In genomic region chr12:77052853-77053252, GRCm38 (mm10) we compare ENCODE assay signal across 8 mouse cellular contexts.
DNase-seq lines count a peak whose midpoint lies in the region; ATAC-seq and TF ChIP-seq lines count a peak whose summit lies in the region.

No protein-coding gene starts in this region.

- peak; percentile 75 for ATAC-seq in kidney, embryonic 16.5 days (ENCODE audit: low FRiP score, low TSS enrichment)
- ATAC-seq in liver, embryonic 13.5 days (ENCODE audit: low read depth): peak; percentile 65; the same call in 1 of the 2 replicates
- ATAC-seq in erythroid progenitor cell, adult 5-6 weeks (replicated peaks; ENCODE audit: low FRiP score, poor library complexity, severe bottlenecking): no peak

- peaks cover 29% of the 10 kb centered on the region for H3K4me1 ChIP-seq in E14TG2a.4 (replicated peaks; ENCODE audit: low read depth, low read length)
- peaks cover 10% of the 10 kb centered on the region for H3K4me1 ChIP-seq in kidney, embryonic 16.5 days (ENCODE audit: insufficient read depth, low read length)
- H3K4me1 ChIP-seq in liver, embryonic 13.5 days (replicated peaks): peaks cover 21% of the 10 kb centered on the region

- no peaks in the 10 kb centered on the region for H3K36me3 ChIP-seq in E14TG2a.4 (ENCODE audit: insufficient read depth, low read length)
- no peaks in the 10 kb centered on the region for H3K36me3 ChIP-seq in kidney, embryonic 16.5 days (ENCODE audit: insufficient read depth, low read length)
- no peaks in the 10 kb centered on the region for H3K36me3 ChIP-seq in liver, embryonic 13.5 days

- no peak overlapping the region for H3K4me2 ChIP-seq in kidney, embryonic 16.5 days (replicated peaks; ENCODE audit: low read depth, low read length)
- no peak overlapping the region for H3K4me2 ChIP-seq in liver, embryonic 13.5 days

- H3K27ac ChIP-seq in gastrocnemius, adult 2 months: peak overlapping the region; percentile 6; the same call in 1 of the 2 replicates
- peak overlapping the region; percentile 38; the same call in 1 of the 2 replicates for H3K27ac ChIP-seq in kidney, embryonic 16.5 days (ENCODE audit: low read length)
- H3K27ac ChIP-seq in liver, embryonic 13.5 days: no peak overlapping the region

- peaks cover 18% of the 10 kb centered on the region for H3K27me3 ChIP-seq in E14TG2a.4 (ENCODE audit: insufficient read depth, low read length)
- H3K27me3 ChIP-seq in kidney, embryonic 16.5 days (ENCODE audit: insufficient read depth, low read length): 0 out of 2 replicates have a peak, but pooled peaks cover 3% of the 10 kb centered on the region
- no peaks in the 10 kb centered on the region for H3K27me3 ChIP-seq in liver, embryonic 13.5 days

- peak; percentile 78 for DNase-seq in 3T3-L1 (ENCODE audit: low read depth, low spot score)
- DNase-seq in cerebellum, adult 11-12 months: peak; percentile 56
- DNase-seq in gastrocnemius, adult 2 months: peak; percentile 58
- peak; percentile 23 for DNase-seq in liver, embryonic 13.5 days
- peak; percentile 52 for DNase-seq in right cerebral cortex, postnatal 14 days

- TF ChIP-seq CTCF in E14TG2a.4 (conservative IDR thresholded peaks at IDR 0.05; ENCODE audit: low read length): peak; percentile 59
- peak; percentile 63 for TF ChIP-seq CTCF in gastrocnemius, adult 2 months (IDR thresholded peaks at IDR 0.05)

- H3K4me3 ChIP-seq in E14TG2a.4 (replicated peaks; ENCODE audit: low read length): no peak overlapping the region
- H3K4me3 ChIP-seq in gastrocnemius, adult 2 months: no peak overlapping the region
- H3K4me3 ChIP-seq in kidney, embryonic 16.5 days (ENCODE audit: low read length): no peak overlapping the region
- no peak overlapping the region for H3K4me3 ChIP-seq in liver, embryonic 13.5 days (replicated peaks)

- H3K9me3 ChIP-seq in E14TG2a.4 (ENCODE audit: low read length): no peaks in the 10 kb centered on the region
- no peaks in the 10 kb centered on the region for H3K9me3 ChIP-seq in kidney, embryonic 16.5 days (ENCODE audit: low read length)
- no peaks in the 10 kb centered on the region for H3K9me3 ChIP-seq in liver, embryonic 13.5 days (replicated peaks)

- no peak overlapping the region for H3K9ac ChIP-seq in kidney, embryonic 16.5 days (replicated peaks; ENCODE audit: low read length)
- no peak overlapping the region for H3K9ac ChIP-seq in liver, embryonic 13.5 days

- intact Hi-C loops in gastrocnemius, adult 2 months (cut with DNase I): loop anchor here (5.0 kb wide), 1 partner anchor 184 kb away; the partner anchor contains the start of gene Fut8

- whole genome bisulfite sequencing in kidney, embryonic 16.5 days: 77% methylated on average over 6 of the region's 6 CpGs
- 44% methylated on average over 6 of the region's 6 CpGs for WGBS in liver, embryonic 13.5 days (ENCODE audit: insufficient replicate concordance)

Comparison
In these comparisons a context has a peak if more than half of its experiments do, and no peak if none do; other contexts are left out.
1. DNase-seq: peak in every context shown above with its lines; median percentile 78 in 3T3-L1; 58 in gastrocnemius, adult 2 months; 56 in cerebellum, adult 11-12 months; 52 in right cerebral cortex, postnatal 14 days; 23 in liver, embryonic 13.5 days.